Mouse (Mus musculus): ENCODE results near the gene Tigd4. TPM values are rescaled to one million over a fixed set of nuclear protein-coding genes. Genes with fewer than 3 reads are reported as not detected.

Gene Tigd4
- polyA plus RNA-seq, 1 experiment = not detected

GRCm38 (mm10) chr3:84637095-84637494 is 43.7 kb downstream of the Tigd4 start:
- Histone ChIP-seq H3K4me1 (ENCODE audit: control insufficient read depth, insufficient read depth, low read length) (peaks cover 4% of the 10 kb centered on the region), H3K27me3 (ENCODE audit: control insufficient read depth, insufficient read depth, low read length, poor library complexity, severe bottlenecking) (no peaks in the 10 kb centered on the region), H3K9me3 (replicated peaks; ENCODE audit: control insufficient read depth, insufficient read depth, low read length, poor library complexity, severe bottlenecking) (no peaks in the 10 kb centered on the region), H3K9ac (ENCODE audit: low read depth, poor library complexity, severe bottlenecking) (no peak overlapping the region), H3K4me3 (ENCODE audit: low read depth, low read length) (no peak overlapping the region), H3K27ac (ENCODE audit: insufficient read depth, low read length) (no peak overlapping the region), H3K36me3 (ENCODE audit: control insufficient read depth, insufficient read depth, low read length, poor library complexity, severe bottlenecking) (no peaks in the 10 kb centered on the region)
- no peak for TF ChIP-seq CTCF (IDR thresholded peaks at IDR 0.05; ENCODE audit: low read depth, low read length)
- no peak for TF ChIP-seq EP300 (IDR thresholded peaks at IDR 0.05; ENCODE audit: insufficient read depth, low read depth, low read length)
- no peak for TF ChIP-seq POLR2A (IDR thresholded peaks at IDR 0.05; ENCODE audit: insufficient read depth, low read length)

GRCm38 (mm10) chr3:84637890-84638578 is 44.7 kb downstream of the Tigd4 start:
- Histone ChIP-seq H3K36me3 (ENCODE audit: control insufficient read depth, insufficient read depth, low read length, poor library complexity, severe bottlenecking) (no peaks in the 10 kb centered on the region), H3K9me3 (replicated peaks; ENCODE audit: control insufficient read depth, insufficient read depth, low read length, poor library complexity, severe bottlenecking) (no peaks in the 10 kb centered on the region), H3K9ac (ENCODE audit: low read depth, poor library complexity, severe bottlenecking) (peak overlapping the region; percentile 17; the same call in 1 of the 2 replicates), H3K27ac (ENCODE audit: insufficient read depth, low read length) (peak overlapping the region; percentile 1), H3K4me1 (ENCODE audit: control insufficient read depth, insufficient read depth, low read length) (peaks cover 4% of the 10 kb centered on the region), H3K4me3 (ENCODE audit: low read depth, low read length) (no peak overlapping the region), H3K27me3 (ENCODE audit: control insufficient read depth, insufficient read depth, low read length, poor library complexity, severe bottlenecking) (no peaks in the 10 kb centered on the region)
- TF ChIP-seq EP300 (IDR thresholded peaks at IDR 0.05; ENCODE audit: insufficient read depth, low read depth, low read length) (no peak), CTCF (IDR thresholded peaks at IDR 0.05; ENCODE audit: low read depth, low read length) (no peak), POLR2A (IDR thresholded peaks at IDR 0.05; ENCODE audit: insufficient read depth, low read length) (no peak)

GRCm38 (mm10) chr3:84638858-84639257 is 45.5 kb downstream of the Tigd4 start:
- Histone ChIP-seq H3K36me3 (ENCODE audit: control insufficient read depth, insufficient read depth, low read length, poor library complexity, severe bottlenecking) (no peaks in the 10 kb centered on the region), H3K4me3 (ENCODE audit: low read depth, low read length) (no peak overlapping the region), H3K27me3 (ENCODE audit: control insufficient read depth, insufficient read depth, low read length, poor library complexity, severe bottlenecking) (no peaks in the 10 kb centered on the region), H3K9me3 (replicated peaks; ENCODE audit: control insufficient read depth, insufficient read depth, low read length, poor library complexity, severe bottlenecking) (no peaks in the 10 kb centered on the region), H3K9ac (ENCODE audit: low read depth, poor library complexity, severe bottlenecking) (no peak overlapping the region), H3K27ac (ENCODE audit: insufficient read depth, low read length) (peak overlapping the region; percentile 48), H3K4me1 (ENCODE audit: control insufficient read depth, insufficient read depth, low read length) (peaks cover 4% of the 10 kb centered on the region)
- TF ChIP-seq EP300 (IDR thresholded peaks at IDR 0.05; ENCODE audit: insufficient read depth, low read depth, low read length) (peak; percentile 99), POLR2A (IDR thresholded peaks at IDR 0.05; ENCODE audit: insufficient read depth, low read length) (no peak)

- Histone ChIP-seq H3K4me1 (ENCODE audit: control insufficient read depth, insufficient read depth, low read length) (peaks cover 7% of the 10 kb centered on the region), H3K36me3 (ENCODE audit: control insufficient read depth, insufficient read depth, low read length, poor library complexity, severe bottlenecking) (no peaks in the 10 kb centered on the region), H3K27ac (ENCODE audit: insufficient read depth, low read length) (peak overlapping the region; percentile 3), H3K9ac (ENCODE audit: low read depth, poor library complexity, severe bottlenecking) (no peak overlapping the region), H3K4me3 (ENCODE audit: low read depth, low read length) (no peak overlapping the region), H3K9me3 (replicated peaks; ENCODE audit: control insufficient read depth, insufficient read depth, low read length, poor library complexity, severe bottlenecking) (no peaks in the 10 kb centered on the region), H3K27me3 (ENCODE audit: control insufficient read depth, insufficient read depth, low read length, poor library complexity, severe bottlenecking) (no peaks in the 10 kb centered on the region)
- TF ChIP-seq EP300 (IDR thresholded peaks at IDR 0.05; ENCODE audit: insufficient read depth, low read depth, low read length) = peak; percentile 32; the same call in 1 of the 2 replicates
- no peak for TF ChIP-seq POLR2A (IDR thresholded peaks at IDR 0.05; ENCODE audit: insufficient read depth, low read length)
Observed at GRCm38 (mm10) chr3:84639767-84640500, 46.6 kb downstream of the Tigd4 start.

GRCm38 (mm10) chr3:84640536-84640935 is 47.2 kb downstream of the Tigd4 start:
- H3K27me3 ChIP-seq (ENCODE audit: control insufficient read depth, insufficient read depth, low read length, poor library complexity, severe bottlenecking) = no peaks in the 10 kb centered on the region
- no peak overlapping the region for H3K9ac ChIP-seq (ENCODE audit: low read depth, poor library complexity, severe bottlenecking)
- H3K4me3 ChIP-seq (ENCODE audit: low read depth, low read length) = no peak overlapping the region
- H3K4me1 ChIP-seq (ENCODE audit: control insufficient read depth, insufficient read depth, low read length) = peaks cover 7% of the 10 kb centered on the region
- H3K9me3 ChIP-seq (replicated peaks; ENCODE audit: control insufficient read depth, insufficient read depth, low read length, poor library complexity, severe bottlenecking) = no peaks in the 10 kb centered on the region
- H3K36me3 ChIP-seq (ENCODE audit: control insufficient read depth, insufficient read depth, low read length, poor library complexity, severe bottlenecking) = no peaks in the 10 kb centered on the region
- no peak for TF ChIP-seq CTCF (IDR thresholded peaks at IDR 0.05; ENCODE audit: low read depth, low read length)
- no peak for TF ChIP-seq POLR2A (IDR thresholded peaks at IDR 0.05; ENCODE audit: insufficient read depth, low read length)
- peak overlapping the region; percentile 3 for H3K27ac ChIP-seq (ENCODE audit: insufficient read depth, low read length)

GRCm38 (mm10) chr3:84641391-84641790 is 48.0 kb downstream of the Tigd4 start:
- Histone ChIP-seq H3K27ac (ENCODE audit: insufficient read depth, low read length) (no peak overlapping the region), H3K36me3 (ENCODE audit: control insufficient read depth, insufficient read depth, low read length, poor library complexity, severe bottlenecking) (no peaks in the 10 kb centered on the region), H3K9me3 (replicated peaks; ENCODE audit: control insufficient read depth, insufficient read depth, low read length, poor library complexity, severe bottlenecking) (no peaks in the 10 kb centered on the region), H3K9ac (ENCODE audit: low read depth, poor library complexity, severe bottlenecking) (no peak overlapping the region), H3K4me1 (ENCODE audit: control insufficient read depth, insufficient read depth, low read length) (peaks cover 12% of the 10 kb centered on the region), H3K4me3 (ENCODE audit: low read depth, low read length) (no peak overlapping the region), H3K27me3 (ENCODE audit: control insufficient read depth, insufficient read depth, low read length, poor library complexity, severe bottlenecking) (no peaks in the 10 kb centered on the region)
- TF ChIP-seq EP300 (IDR thresholded peaks at IDR 0.05; ENCODE audit: insufficient read depth, low read depth, low read length) = no peak
- no peak for TF ChIP-seq POLR2A (IDR thresholded peaks at IDR 0.05; ENCODE audit: insufficient read depth, low read length)
- no peak for TF ChIP-seq CTCF (IDR thresholded peaks at IDR 0.05; ENCODE audit: low read depth, low read length)

Measured in ES-Bruce4 (cell line).